Mouse (Mus musculus): ENCODE measurements at regions not wholly inside any gene's neighbourhood (a gene's known extent, or its start where the extent isn't known, plus 50 kb on each side); places are given as distances from the start of the nearest gene placed in this dataset.

DNA sequence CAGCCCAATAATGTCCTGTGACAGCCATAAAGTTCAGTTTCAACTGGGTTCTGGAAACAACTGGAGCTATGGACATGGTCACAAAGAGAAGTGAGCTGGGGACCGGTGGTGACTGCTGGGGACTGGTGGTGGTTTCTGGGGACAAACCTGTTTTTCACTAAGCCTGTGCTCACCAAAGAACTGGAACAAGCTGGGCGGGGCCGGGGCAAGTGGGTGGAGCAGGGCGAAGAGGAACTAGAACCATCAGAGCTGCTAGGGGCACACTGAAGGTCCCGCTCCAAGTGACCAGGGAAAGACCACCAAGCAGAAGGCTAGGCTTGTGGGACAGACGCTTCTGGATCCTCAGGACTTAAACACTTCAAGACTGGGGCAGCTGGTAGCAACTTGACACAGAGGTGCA is 424.7 kb downstream of the Ptpru start:
- no peak for TF ChIP-seq GATA1 (IDR thresholded peaks at IDR 0.05; ENCODE audit: low read length)
- no peak for TF ChIP-seq TAL1 (IDR thresholded peaks at IDR 0.05; ENCODE audit: low read length)

All from erythroblast, embryonic 14.5 days (primary cell).